Mouse (Mus musculus) E14TG2a.4 (cell line): ENCODE results near the gene Chrna7.
A peak's percentile ranks its signal among the peaks of the same experiment; 100 is the strongest.

ENCODE experiments used
- H3K27me3 ChIP-seq: 2 replicates; pipeline ENCODE4 v1.6.1; 2014; ENCODE audit warnings: low read length, control low read depth; ENCODE audit not compliant: insufficient read depth
- H3K36me3 ChIP-seq: 2 replicates; pipeline ENCODE4 v1.6.1; 2014; ENCODE audit warnings: low read length, control low read depth; ENCODE audit not compliant: insufficient read depth
- H3K4me1 ChIP-seq: replicated peaks from 2 replicates; pipeline ENCODE4 v1.6.1; 2014; ENCODE audit warnings: low read depth, low read length, control low read depth
- H3K4me3 ChIP-seq: replicated peaks from 2 replicates; pipeline ENCODE4 v1.5.1; 2014; ENCODE audit warnings: mild to moderate bottlenecking, low read length
- H3K9me3 ChIP-seq: 2 replicates; pipeline ENCODE4 v1.6.1; 2014; ENCODE audit warnings: low read length, control low read depth
- CTCF ChIP-seq: conservative IDR thresholded peaks from 2 replicates; pipeline ENCODE4 v1.5.1; 2014; ENCODE audit warnings: low read length
- NANOG ChIP-seq: IDR thresholded peaks from 2 replicates; pipeline ENCODE4 v1.6.1; 2014; ENCODE audit warnings: borderline replicate concordance, low read length, mixed read lengths
- POU5F1 ChIP-seq: IDR thresholded peaks from 2 replicates; pipeline ENCODE4 v1.6.1; 2014; ENCODE audit warnings: low read length, borderline replicate concordance

Gene Chrna7

GRCm38 (mm10) chr7:63212084-63212723, at the start of gene Chrna7:
Chrna7 (minus strand) TSS chr7:63212569.
- Histone ChIP-seq H3K4me3 (peak within 1 kb of the TSS; percentile 87), H3K36me3 (no peaks in the 10 kb centered on the region), H3K27me3 (peaks cover 15% of the 10 kb centered on the region), H3K4me1 (peaks cover 14% of the 10 kb centered on the region), H3K9me3 (no peaks in the 10 kb centered on the region)
- no peak for TF ChIP-seq NANOG
- peak; percentile 23; the same call in 1 of the 2 replicates for TF ChIP-seq CTCF
- TF ChIP-seq POU5F1, result no peak

- peaks cover 15% of the 10 kb centered on the region for H3K9me3 ChIP-seq
Observed at GRCm38 (mm10) chr7:63249404-63249803, 37.0 kb upstream of the Chrna7 start.

GRCm38 (mm10) chr7:63237852-63238516, 25.6 kb upstream of the Chrna7 start:
- no peak for TF ChIP-seq CTCF
- TF ChIP-seq NANOG, result no peak
- Histone ChIP-seq H3K4me3 (no peak overlapping the region), H3K36me3 (no peaks in the 10 kb centered on the region), H3K27me3 (no peaks in the 10 kb centered on the region), H3K9me3 (no peaks in the 10 kb centered on the region), H3K4me1 (no peaks in the 10 kb centered on the region)

More at GRCm38 (mm10) chr7:63249404-63249803, 37.0 kb upstream of the Chrna7 start:
- H3K4me3 ChIP-seq, result no peak overlapping the region
- TF ChIP-seq POU5F1 (no peak), NANOG (no peak), CTCF (no peak)
- no peaks in the 10 kb centered on the region for H3K36me3 ChIP-seq
- no peaks in the 10 kb centered on the region for H3K4me1 ChIP-seq
- no peaks in the 10 kb centered on the region for H3K27me3 ChIP-seq

- no peaks in the 10 kb centered on the region for H3K36me3 ChIP-seq
- no peaks in the 10 kb centered on the region for H3K9me3 ChIP-seq
- H3K4me3 ChIP-seq, result no peak overlapping the region
- no peak for TF ChIP-seq POU5F1
- peak; percentile 30 for TF ChIP-seq CTCF
- peak; percentile 59; the same call in 1 of the 2 replicates for TF ChIP-seq NANOG
- 0 out of 2 replicates have a peak, but pooled peaks cover 4% of the 10 kb centered on the region for H3K27me3 ChIP-seq
- peaks cover 29% of the 10 kb centered on the region for H3K4me1 ChIP-seq
Observed at GRCm38 (mm10) chr7:63225066-63225780, 12.9 kb upstream of the Chrna7 start.

- Histone ChIP-seq H3K36me3 (no peaks in the 10 kb centered on the region), H3K27me3 (peaks cover 15% of the 10 kb centered on the region), H3K9me3 (no peaks in the 10 kb centered on the region)
Observed at GRCm38 (mm10) chr7:63211641-63212083, 707 bp downstream of the Chrna7 start.

GRCm38 (mm10) chr7:63209501-63209900, 2.9 kb downstream of the Chrna7 start:
- no peaks in the 10 kb centered on the region for H3K9me3 ChIP-seq
- peaks cover 8% of the 10 kb centered on the region; the same call in 1 of the 2 replicates for H3K4me1 ChIP-seq
- no peaks in the 10 kb centered on the region for H3K36me3 ChIP-seq
- TF ChIP-seq CTCF (no peak), NANOG (no peak), POU5F1 (no peak)
- no peak overlapping the region for H3K4me3 ChIP-seq
- H3K27me3 ChIP-seq, result peaks cover 15% of the 10 kb centered on the region

More at GRCm38 (mm10) chr7:63211641-63212083, 707 bp downstream of the Chrna7 start:
- H3K4me3 ChIP-seq, result peak overlapping the region; percentile 87
- TF ChIP-seq CTCF (no peak), POU5F1 (no peak)
- H3K4me1 ChIP-seq, result peaks cover 14% of the 10 kb centered on the region

- peaks cover 3% of the 10 kb centered on the region; the same call in 1 of the 2 replicates for H3K4me1 ChIP-seq
- TF ChIP-seq CTCF (no peak), POU5F1 (no peak), NANOG (no peak)
Observed at GRCm38 (mm10) chr7:63207137-63207536, 5.2 kb downstream of the Chrna7 start.

GRCm38 (mm10) chr7:63195560-63195959, 16.8 kb downstream of the Chrna7 start:
- no peaks in the 10 kb centered on the region for H3K9me3 ChIP-seq
- H3K36me3 ChIP-seq, result no peaks in the 10 kb centered on the region
- TF ChIP-seq CTCF (no peak), NANOG (no peak), POU5F1 (no peak)
- H3K4me3 ChIP-seq, result no peak overlapping the region
- H3K4me1 ChIP-seq, result 0 out of 2 replicates have a peak, but pooled peaks cover under 1% of the 10 kb centered on the region
- H3K27me3 ChIP-seq, result no peaks in the 10 kb centered on the region

More at GRCm38 (mm10) chr7:63207137-63207536, 5.2 kb downstream of the Chrna7 start:
- Histone ChIP-seq H3K9me3 (no peaks in the 10 kb centered on the region), H3K4me3 (no peak overlapping the region), H3K27me3 (peaks cover 15% of the 10 kb centered on the region), H3K36me3 (no peaks in the 10 kb centered on the region)
